Mouse (Mus musculus) G1E (cell line): Measurements from ENCODE around the gene Rcor1. TPM values are rescaled to one million over a fixed set of nuclear protein-coding genes. Genes with fewer than 3 reads are reported as not detected.

ENCODE experiments used
- ATAC-seq: 2 replicates; pipeline ENCODE4 v1.8.0; 2016; ENCODE audit warnings: mild to moderate bottlenecking; ENCODE audit not compliant: insufficient number of reproducible peaks, poor library complexity, low FRiP score, severe bottlenecking; ENCODE audit errors: extremely low read depth
- DNase-seq: peaks from one replicate; pipeline ENCODE4 v3.0.0; 2012; ENCODE audit warnings: low spot score
- H3K27me3 ChIP-seq: 2 replicates; pipeline ENCODE4 v1.6.1; 2012; ENCODE audit warnings: mild to moderate bottlenecking, low read length, inconsistent platforms; ENCODE audit not compliant: insufficient read depth
- H3K36me3 ChIP-seq: replicated peaks from 2 replicates; pipeline ENCODE3; 2012; ENCODE audit warnings: mild to moderate bottlenecking, inconsistent platforms
- H3K4me1 ChIP-seq: 2 replicates; pipeline ENCODE4 v1.6.1; 2012; ENCODE audit warnings: low read depth, low read length, inconsistent platforms, mixed read lengths; ENCODE audit not compliant: insufficient read depth
- H3K4me3 ChIP-seq: 2 replicates; pipeline ENCODE4 v1.5.1; 2012; ENCODE audit warnings: low read depth, mild to moderate bottlenecking, inconsistent platforms, low read length, moderate library complexity, mixed read lengths
- H3K9me3 ChIP-seq: replicated peaks from 2 replicates; pipeline ENCODE4 v1.6.1; 2012; ENCODE audit warnings: inconsistent platforms
- CTCF ChIP-seq: IDR thresholded peaks from 2 replicates; pipeline ENCODE4 v1.5.1; 2012; ENCODE audit warnings: low read depth, low read length, inconsistent platforms, mixed read lengths
- GATA1 ChIP-seq: IDR thresholded peaks from 2 replicates; pipeline ENCODE4 v1.6.1; 2012; ENCODE audit warnings: borderline replicate concordance, low read length, inconsistent platforms, mixed read lengths
- GATA2 ChIP-seq: IDR thresholded peaks from 2 replicates; pipeline ENCODE4 v1.6.1; 2012; ENCODE audit warnings: low read depth, low read length, inconsistent platforms, borderline replicate concordance
- POLR2AphosphoS5 ChIP-seq: IDR thresholded peaks from 2 replicates; pipeline ENCODE4 v1.6.1; 2012; ENCODE audit warnings: low read depth, low read length, inconsistent platforms; ENCODE audit not compliant: insufficient replicate concordance
- TAL1 ChIP-seq: conservative IDR thresholded peaks from 2 replicates; pipeline ENCODE4 v1.6.1; 2012; ENCODE audit warnings: low read depth, low read length, inconsistent platforms, mixed read lengths
- polyA plus RNA-seq: library from polyadenylated mRNA; stranded (reverse); fragments of >175 nt; gene quantifications from 2 replicates; pipeline ENCODE4 v1.2.3, GENCODE M21; 2012
- total RNA-seq, 2 experiments: library from RNA; stranded (forward) in 1 of 2; stranded (reverse) in 1 of 2; fragments of 200-1000 nt in 1 of 2; fragments of >200 nt in 1 of 2; fragmentation: Nextera tagmentation in 1 of 2; gene quantifications; 2 replicates each; pipeline ENCODE4 v1.2.3; 2014 to 2017

The Rcor1 gene
- total and polyA plus RNA-seq, 3 experiments, result 84.4 to 304 (median 125) TPM

DNA sequence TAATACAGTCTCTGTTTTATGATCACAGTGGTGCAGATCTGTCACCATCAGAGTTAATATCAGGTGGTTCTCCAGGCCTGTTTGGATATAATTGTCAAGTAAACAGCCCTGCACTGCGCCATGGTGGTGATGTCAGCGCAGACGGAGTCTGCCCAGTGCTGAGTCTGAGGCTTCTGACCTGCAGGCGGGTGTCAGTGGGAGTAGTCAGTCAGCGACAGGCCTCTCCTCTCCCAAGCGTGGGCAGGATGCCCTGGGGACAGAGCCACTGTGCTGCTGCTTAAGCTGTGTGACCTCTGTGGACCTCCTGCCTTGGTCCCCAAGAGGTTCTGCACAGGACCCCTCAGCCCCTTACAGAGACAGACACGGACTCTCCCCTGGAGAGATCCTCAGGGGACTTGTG, 50.0 kb downstream of the Rcor1 start:
- ATAC-seq (no peak), DNase-seq (no peak)
- TF ChIP-seq TAL1 (no peak), CTCF (no peak), POLR2AphosphoS5 (no peak), GATA1 (no peak), GATA2 (no peak)
- Histone ChIP-seq H3K9me3 (no peaks in the 10 kb centered on the region), H3K4me3 (no peak overlapping the region), H3K36me3 (peaks cover 90% of the 10 kb centered on the region), H3K4me1 (peaks cover 68% of the 10 kb centered on the region), H3K27me3 (no peaks in the 10 kb centered on the region)

DNA sequence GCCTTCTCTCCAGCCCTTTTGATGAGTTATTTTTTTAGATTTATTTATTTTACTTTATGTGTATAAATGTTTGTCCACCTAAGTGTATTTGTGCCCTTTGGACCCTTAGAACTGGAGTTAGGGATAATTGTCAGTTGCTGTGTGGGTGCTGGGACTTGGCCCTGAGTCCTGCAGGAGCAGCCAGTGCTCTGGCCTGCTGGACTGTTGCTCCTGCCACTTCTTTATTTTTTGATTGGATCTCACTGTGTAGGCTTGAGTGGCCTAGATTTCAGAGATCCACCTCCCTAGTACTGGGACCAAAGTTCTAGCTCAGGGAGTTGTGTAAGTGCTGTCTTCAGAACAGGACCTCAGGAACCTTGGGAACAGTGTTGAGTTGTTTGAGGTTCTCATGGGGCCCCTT, 51.6 kb downstream of the Rcor1 start:
- Histone ChIP-seq H3K36me3 (peaks cover 94% of the 10 kb centered on the region), H3K4me3 (no peak overlapping the region), H3K27me3 (no peaks in the 10 kb centered on the region), H3K4me1 (peaks cover 67% of the 10 kb centered on the region), H3K9me3 (no peaks in the 10 kb centered on the region)
- no peak for ATAC-seq
- TF ChIP-seq POLR2AphosphoS5, result no peak
- TF ChIP-seq CTCF, result no peak
- TF ChIP-seq GATA2, result no peak
- no peak for TF ChIP-seq TAL1
- no peak for TF ChIP-seq GATA1
- no peak for DNase-seq

DNA sequence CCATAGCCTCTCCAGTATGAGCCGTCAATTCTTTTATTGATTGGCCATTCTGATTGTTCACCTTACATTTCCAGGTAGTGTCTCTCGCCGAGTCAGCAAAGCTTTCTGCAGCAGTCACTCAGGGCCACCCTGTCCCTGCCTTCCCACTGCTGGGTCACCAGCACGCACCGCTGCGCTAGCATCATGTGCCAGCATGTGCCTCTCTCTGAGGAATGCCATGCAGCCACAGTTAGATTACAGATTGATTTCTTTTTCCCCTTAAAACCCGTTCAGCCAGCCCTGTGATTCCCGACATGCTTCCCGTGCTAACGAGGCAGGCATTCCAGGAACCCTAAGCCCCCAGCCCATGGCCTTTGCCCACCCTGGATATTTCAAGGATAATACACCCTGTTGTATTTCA, 52.8 kb downstream of the Rcor1 start:
- TF ChIP-seq POLR2AphosphoS5, result no peak
- TF ChIP-seq CTCF, result no peak
- TF ChIP-seq GATA2, result no peak
- TF ChIP-seq TAL1, result no peak
- Histone ChIP-seq H3K4me3 (no peak overlapping the region), H3K4me1 (peaks cover 59% of the 10 kb centered on the region), H3K36me3 (peaks cover 96% of the 10 kb centered on the region), H3K27me3 (no peaks in the 10 kb centered on the region), H3K9me3 (no peaks in the 10 kb centered on the region)
- no peak for ATAC-seq
- no peak for DNase-seq

DNA sequence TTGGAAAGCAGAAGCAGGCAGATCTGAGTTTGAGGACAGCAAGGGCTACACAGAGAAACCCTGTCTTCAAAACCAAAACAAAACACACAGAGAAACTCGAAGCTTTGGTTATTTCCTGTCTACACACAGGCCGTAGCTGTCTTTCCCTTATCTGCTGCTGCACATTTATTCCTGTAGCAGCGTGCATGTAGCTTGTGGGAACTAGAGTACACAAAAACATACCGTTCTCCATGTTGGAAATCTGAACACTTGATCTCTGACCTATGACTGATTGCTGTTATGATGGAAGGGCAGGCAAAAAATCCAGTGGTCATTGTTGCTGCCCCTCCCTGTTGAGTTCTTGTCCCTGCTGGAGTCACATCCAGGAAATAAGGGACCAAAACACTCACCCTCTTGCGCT, 54.9 kb downstream of the Rcor1 start:
- Histone ChIP-seq H3K36me3 (peaks cover 97% of the 10 kb centered on the region), H3K9me3 (no peaks in the 10 kb centered on the region), H3K4me1 (peaks cover 48% of the 10 kb centered on the region), H3K4me3 (no peak overlapping the region), H3K27me3 (no peaks in the 10 kb centered on the region)
- DNase-seq (no peak), ATAC-seq (peak; percentile 58)
- TF ChIP-seq TAL1, result no peak
- no peak for TF ChIP-seq GATA2
- no peak for TF ChIP-seq GATA1
- TF ChIP-seq CTCF, result no peak
- no peak for TF ChIP-seq POLR2AphosphoS5

DNA sequence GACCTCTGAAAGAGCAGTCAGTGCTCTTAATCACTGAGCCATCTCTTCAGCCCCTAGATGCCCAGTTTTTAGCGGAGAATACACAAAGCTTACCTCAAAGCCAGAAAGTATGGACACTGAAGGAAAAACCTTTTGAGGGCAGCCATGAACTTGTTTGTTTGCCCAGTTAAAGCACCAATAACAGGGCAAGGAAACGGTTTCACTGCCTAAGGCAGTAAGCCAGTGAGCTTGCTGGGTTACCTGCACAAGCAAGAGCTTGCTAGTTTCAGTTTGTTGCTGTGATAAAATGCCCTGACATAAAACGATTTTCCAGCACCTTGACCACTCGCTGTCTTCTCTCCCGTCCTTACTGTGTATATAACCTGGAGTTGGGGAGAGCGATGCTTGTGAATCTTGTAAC, 55.9 kb downstream of the Rcor1 start:
- TF ChIP-seq POLR2AphosphoS5 (no peak), TAL1 (no peak), GATA1 (no peak), CTCF (no peak), GATA2 (no peak)
- Histone ChIP-seq H3K27me3 (no peaks in the 10 kb centered on the region), H3K4me1 (peaks cover 40% of the 10 kb centered on the region), H3K9me3 (no peaks in the 10 kb centered on the region), H3K36me3 (peaks cover 95% of the 10 kb centered on the region), H3K4me3 (no peak overlapping the region)
- no peak for DNase-seq
- ATAC-seq, result no peak

DNA sequence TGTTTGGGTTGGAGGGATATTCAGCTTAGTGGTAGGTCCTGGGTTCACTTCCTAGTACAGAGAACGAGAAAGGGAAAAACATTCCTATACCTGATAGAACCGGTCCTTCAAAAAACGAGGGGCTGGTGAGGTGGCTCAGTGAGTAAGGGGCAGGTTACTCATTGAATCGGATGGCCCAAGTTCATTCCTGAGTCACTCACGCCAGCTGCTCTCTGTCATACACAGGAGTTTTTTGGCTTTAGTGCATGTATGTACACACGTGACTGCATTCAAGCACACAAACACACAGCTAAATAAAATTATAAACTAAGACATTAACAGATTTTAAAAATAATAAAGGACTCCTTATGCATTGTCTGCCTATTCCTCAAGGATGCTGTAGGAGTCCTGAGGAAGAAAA, 57.1 kb downstream of the Rcor1 start:
- Histone ChIP-seq H3K9me3 (no peaks in the 10 kb centered on the region), H3K4me1 (peaks cover 31% of the 10 kb centered on the region), H3K36me3 (peaks cover 95% of the 10 kb centered on the region), H3K27me3 (no peaks in the 10 kb centered on the region), H3K4me3 (no peak overlapping the region)
- TF ChIP-seq TAL1, result no peak
- ATAC-seq (no peak), DNase-seq (no peak)

DNA sequence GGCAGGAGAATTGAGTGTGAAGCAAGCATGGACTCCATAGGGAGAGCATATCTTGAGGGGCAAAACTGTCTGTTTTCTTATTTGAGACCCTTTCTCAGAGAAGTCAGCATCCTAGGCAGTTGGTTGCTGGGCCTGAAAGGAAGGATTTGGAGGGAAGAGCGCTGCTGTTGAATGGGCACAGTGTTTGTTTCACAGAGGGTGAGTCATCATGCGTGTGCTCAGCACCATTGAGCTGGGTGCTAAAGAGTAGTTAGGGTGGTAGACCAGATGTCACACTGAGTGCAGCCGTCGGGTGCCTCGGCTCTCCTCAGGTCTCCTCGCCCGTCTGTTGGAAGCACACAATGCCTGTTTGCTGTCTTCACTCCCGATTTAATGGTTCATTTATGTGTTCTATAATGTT, 57.9 kb downstream of the Rcor1 start:
- Histone ChIP-seq H3K9me3 (no peaks in the 10 kb centered on the region), H3K4me3 (no peak overlapping the region), H3K36me3 (peaks cover 95% of the 10 kb centered on the region), H3K4me1 (peaks cover 24% of the 10 kb centered on the region), H3K27me3 (no peaks in the 10 kb centered on the region)
- no peak for TF ChIP-seq TAL1
- 0 out of 2 replicates have a peak, but pooled peaks have one; percentile 55 for TF ChIP-seq POLR2AphosphoS5
- no peak for TF ChIP-seq CTCF
- no peak for DNase-seq
- no peak for ATAC-seq
